Mouse (Mus musculus): ENCODE results near the gene Camk1d.

DNA sequence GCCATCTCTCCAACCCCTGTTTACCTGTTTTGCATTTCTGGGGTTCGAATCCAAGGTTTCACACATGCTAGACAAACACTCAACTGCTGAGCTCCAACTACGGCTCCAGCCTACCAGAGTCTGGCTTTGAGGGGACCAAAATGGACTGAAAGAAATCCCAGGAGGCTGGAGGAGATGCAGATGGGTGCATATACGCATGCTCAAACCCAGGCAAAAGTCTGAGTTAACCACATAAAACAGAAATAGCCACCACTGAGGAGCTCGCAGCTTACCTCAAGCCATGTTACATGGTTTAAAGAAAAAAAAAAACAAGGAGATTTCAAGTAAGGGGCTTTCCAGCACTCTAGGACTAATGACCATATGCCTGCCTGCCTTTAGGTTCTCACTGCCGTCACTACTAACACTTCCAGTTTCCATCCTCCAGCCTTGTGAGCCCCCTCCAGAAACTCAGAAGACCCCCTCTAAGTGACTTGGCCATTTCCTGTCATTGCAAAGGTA lies 162.5 kb downstream of the Camk1d start:
- no peak for TF ChIP-seq CTCF (IDR thresholded peaks at IDR 0.05; ENCODE audit: low read depth)
- no peak for TF ChIP-seq EP300 (optimal IDR thresholded peaks at IDR 0.05)
